Mouse (Mus musculus) bone marrow, adult 2 months (tissue): ENCODE results near the gene Tcf20.

Experiments
- CTCF ChIP-seq: fragments of 200-500 bp; IDR thresholded peaks from 2 replicates; pipeline ENCODE4 v1.5.1; 2011; ENCODE audit warnings: low read length, control low read depth; ENCODE audit not compliant: control insufficient read depth, insufficient read depth
- POLR2A ChIP-seq: fragments of 200-500 bp; IDR thresholded peaks from 2 replicates; pipeline ENCODE4 v1.6.1; 2011; ENCODE audit warnings: low read depth, mild to moderate bottlenecking, control low read depth, low read length, borderline replicate concordance; ENCODE audit not compliant: control insufficient read depth

DNA sequence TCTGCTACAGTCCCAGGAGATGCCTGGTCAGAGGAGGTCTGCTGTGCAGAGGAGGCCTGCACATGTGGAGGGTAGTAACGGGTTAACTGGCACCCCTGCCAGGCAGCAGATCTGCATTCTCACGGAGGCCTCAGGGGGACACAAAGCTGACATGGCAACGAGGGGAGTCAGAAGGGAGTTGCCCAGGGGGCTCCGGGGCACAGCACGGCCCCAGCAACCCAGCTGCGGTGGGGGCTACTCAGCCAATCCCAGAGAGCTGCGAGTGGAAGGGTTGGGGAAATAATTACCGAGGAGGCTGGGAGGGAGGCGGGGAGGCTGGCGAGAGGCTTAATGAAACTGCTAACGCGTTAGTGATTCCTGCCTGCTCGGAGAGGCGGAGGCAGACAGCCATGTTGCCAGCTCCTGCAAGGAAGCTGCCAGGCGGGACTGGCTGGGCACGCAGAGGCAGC, 29.4 kb downstream of the Tcf20 start:
- TF ChIP-seq CTCF (no peak), POLR2A (no peak)
